Mouse (Mus musculus) forebrain, embryonic 11.5 days (tissue): Measurements from ENCODE around the gene Tnip1. TPM values are rescaled to one million over a fixed set of nuclear protein-coding genes. Genes with fewer than 3 reads are reported as not detected.

Experiments used
- ATAC-seq: fragments of 200-750 bp; cut with Nextera tagmentation; replicated peaks from 2 replicates; pipeline ENCODE4 v1.8.0; 2017; ENCODE audit warnings: moderate TSS enrichment; ENCODE audit not compliant: low FRiP score
- DNase-seq: peaks from one replicate; pipeline ENCODE4 v3.0.0-alpha.2; 2017; ENCODE audit warnings: low spot score
- H3K27ac ChIP-seq: fragments of 300-500 bp; sonication (generic); 2 replicates; pipeline ENCODE4 v1.5.1; 2014; ENCODE audit warnings: low read depth, low read length
- H3K27me3 ChIP-seq: fragments of 300-500 bp; sonication (generic); 2 replicates; pipeline ENCODE4 v1.6.1; 2014; ENCODE audit warnings: mild to moderate bottlenecking, low read length, mixed read lengths; ENCODE audit not compliant: control insufficient read depth, insufficient read depth
- H3K36me3 ChIP-seq: fragments of 300-500 bp; sonication (generic); 2 replicates; pipeline ENCODE4 v1.6.1; 2014; ENCODE audit warnings: mild to moderate bottlenecking, low read length, moderate library complexity, mixed read lengths; ENCODE audit not compliant: control insufficient read depth, insufficient read depth
- H3K4me1 ChIP-seq: fragments of 300-500 bp; sonication (generic); replicated peaks from 2 replicates; pipeline ENCODE4 v1.6.1; 2014; ENCODE audit warnings: low read length, mixed read lengths; ENCODE audit not compliant: control insufficient read depth, insufficient read depth
- H3K4me2 ChIP-seq: fragments of 300-500 bp; sonication (generic); 2 replicates; pipeline ENCODE4 v1.6.1; 2014; ENCODE audit warnings: low read depth, mild to moderate bottlenecking, low read length, moderate library complexity, mixed read lengths; ENCODE audit not compliant: severe bottlenecking
- H3K4me3 ChIP-seq: fragments of 300-500 bp; sonication (generic); 2 replicates; pipeline ENCODE4 v1.5.1; 2014; ENCODE audit warnings: low read depth, low read length
- H3K9ac ChIP-seq: fragments of 300-500 bp; sonication (generic); 2 replicates; pipeline ENCODE4 v1.6.1; 2014; ENCODE audit warnings: low read length
- H3K9me3 ChIP-seq: fragments of 300-500 bp; sonication (generic); 2 replicates; pipeline ENCODE4 v1.6.1; 2016; ENCODE audit warnings: low read length, mixed read lengths; ENCODE audit not compliant: control insufficient read depth
- WGBS: fragments of 180-500 bp; shearing (Covaris S2); extraction: QIAGEN DNeasy Blood & Tissue Kit; methylation state at CpG from one replicate; pipeline ENCODE4 v1.1.7; 2014; 5-methylcytosine and 5-hydroxymethylcytosine counted together
- polyA plus RNA-seq: library from polyadenylated mRNA; unstranded; fragments of >200 nt; fragmentation: Nextera tagmentation; extraction: Ambion mirVana; gene quantifications from 2 replicates; pipeline ENCODE4 v1.2.1, GENCODE M21; 2014

Tnip1 gene
- polyA plus RNA-seq, 1 experiment from 2014 or later = 10.3 TPM

- H3K4me1 ChIP-seq = no peaks in the 10 kb centered on the region; the same call in 1 of the 2 replicates
- no peaks in the 10 kb centered on the region for H3K27me3 ChIP-seq
- H3K4me2 ChIP-seq = no peak overlapping the region
- H3K27ac ChIP-seq = no peak overlapping the region
- no peaks in the 10 kb centered on the region for H3K9me3 ChIP-seq
- H3K36me3 ChIP-seq = no peaks in the 10 kb centered on the region
- H3K4me3 ChIP-seq = no peak overlapping the region
- WGBS = 13% methylated on average over 2 of the region's 2 CpGs
- no peak for ATAC-seq
- H3K9ac ChIP-seq = no peak overlapping the region
- DNase-seq = no peak
These were observed 81.7 kb downstream of the Tnip1 start for GRCm38 (mm10) chr11:54881051-54881474.

DNA sequence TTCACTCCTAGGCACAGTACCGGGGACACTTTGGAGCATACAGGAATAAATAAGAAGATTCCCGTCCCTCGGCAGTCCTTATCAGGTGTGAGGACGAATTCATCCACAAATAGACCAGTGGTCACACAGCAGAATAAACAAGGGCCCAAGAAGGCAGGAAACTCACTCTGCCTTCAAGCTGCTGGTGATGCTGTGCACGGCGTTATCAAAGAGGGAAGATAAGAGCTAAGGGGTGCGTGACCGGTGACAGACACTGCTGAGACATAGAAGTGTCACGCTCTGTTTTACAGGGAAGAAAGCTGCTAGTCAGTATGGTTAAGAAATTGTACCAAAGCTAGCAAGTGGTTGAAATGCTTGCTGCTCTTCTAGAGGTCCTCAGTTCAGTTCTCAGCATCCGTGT is 82.8 kb downstream of the Tnip1 start:
- Histone ChIP-seq H3K4me2 (no peak overlapping the region), H3K36me3 (no peaks in the 10 kb centered on the region), H3K9ac (no peak overlapping the region), H3K27ac (no peak overlapping the region), H3K4me3 (no peak overlapping the region), H3K4me1 (no peaks in the 10 kb centered on the region; the same call in 1 of the 2 replicates), H3K27me3 (no peaks in the 10 kb centered on the region), H3K9me3 (no peaks in the 10 kb centered on the region)
- 90% methylated on average over 10 of the region's 10 CpGs for WGBS
- ATAC-seq = no peak
- DNase-seq = no peak

- H3K4me3 ChIP-seq = no peak overlapping the region
- no peaks in the 10 kb centered on the region for H3K9me3 ChIP-seq
- H3K4me1 ChIP-seq = no peaks in the 10 kb centered on the region; the same call in 1 of the 2 replicates
- DNase-seq (no peak), ATAC-seq (no peak)
- no peak overlapping the region for H3K9ac ChIP-seq
- H3K4me2 ChIP-seq = no peak overlapping the region
- WGBS = 48% methylated on average over 4 of the region's 4 CpGs
- H3K36me3 ChIP-seq = no peaks in the 10 kb centered on the region
- H3K27ac ChIP-seq = no peak overlapping the region
- H3K27me3 ChIP-seq = no peaks in the 10 kb centered on the region
These were observed 83.3 kb downstream of the Tnip1 start for GRCm38 (mm10) chr11:54879434-54879833.

GRCm38 (mm10) chr11:54878893-54879292 is 83.8 kb downstream of the Tnip1 start:
- no peak for DNase-seq
- WGBS = 84% methylated on average over 6 of the region's 6 CpGs
- no peak overlapping the region for H3K4me2 ChIP-seq

GRCm38 (mm10) chr11:54876031-54876430 is 86.7 kb downstream of the Tnip1 start:
- no peak overlapping the region for H3K9ac ChIP-seq
- H3K4me1 ChIP-seq = no peaks in the 10 kb centered on the region
- H3K27ac ChIP-seq = no peak overlapping the region
- no peaks in the 10 kb centered on the region for H3K27me3 ChIP-seq
- 95% methylated on average over 5 of the region's 5 CpGs for WGBS
- H3K4me3 ChIP-seq = no peak overlapping the region
- no peak overlapping the region for H3K4me2 ChIP-seq
- H3K9me3 ChIP-seq = no peaks in the 10 kb centered on the region
- no peak for ATAC-seq
- peaks cover 12% of the 10 kb centered on the region; the same call in 1 of the 2 replicates for H3K36me3 ChIP-seq
- DNase-seq = no peak

More at GRCm38 (mm10) chr11:54878893-54879292, 83.8 kb downstream of the Tnip1 start:
- Histone ChIP-seq H3K36me3 (peaks cover 2% of the 10 kb centered on the region; the same call in 1 of the 2 replicates), H3K9me3 (no peaks in the 10 kb centered on the region), H3K27ac (no peak overlapping the region), H3K4me3 (no peak overlapping the region), H3K27me3 (no peaks in the 10 kb centered on the region), H3K9ac (no peak overlapping the region), H3K4me1 (no peaks in the 10 kb centered on the region; the same call in 1 of the 2 replicates)
- ATAC-seq = no peak

- DNase-seq (no peak), ATAC-seq (no peak)
- Histone ChIP-seq H3K4me2 (no peak overlapping the region), H3K36me3 (peaks cover 19% of the 10 kb centered on the region), H3K9ac (no peak overlapping the region), H3K27me3 (no peaks in the 10 kb centered on the region), H3K9me3 (no peaks in the 10 kb centered on the region), H3K27ac (no peak overlapping the region), H3K4me1 (peaks cover 3% of the 10 kb centered on the region; the same call in 1 of the 2 replicates), H3K4me3 (no peak overlapping the region)
- WGBS = 80% methylated on average over 7 of the region's 7 CpGs
These were observed 90.7 kb downstream of the Tnip1 start for GRCm38 (mm10) chr11:54871831-54872537.

GRCm38 (mm10) chr11:54869318-54869717 is 93.4 kb downstream of the Tnip1 start:
- H3K9ac ChIP-seq = no peak overlapping the region
- no peaks in the 10 kb centered on the region for H3K27me3 ChIP-seq

GRCm38 (mm10) chr11:54868445-54868844 is 94.3 kb downstream of the Tnip1 start:
- ATAC-seq = no peak
- H3K4me3 ChIP-seq = no peak overlapping the region
- no peak overlapping the region for H3K9ac ChIP-seq
- DNase-seq = no peak
- WGBS = 87% methylated on average over 2 of the region's 2 CpGs
- H3K36me3 ChIP-seq = peaks cover 13% of the 10 kb centered on the region
- peaks cover 3% of the 10 kb centered on the region; the same call in 1 of the 2 replicates for H3K4me1 ChIP-seq
- no peak overlapping the region for H3K27ac ChIP-seq
- no peaks in the 10 kb centered on the region for H3K9me3 ChIP-seq
- no peak overlapping the region for H3K4me2 ChIP-seq
- H3K27me3 ChIP-seq = no peaks in the 10 kb centered on the region

More at GRCm38 (mm10) chr11:54869318-54869717, 93.4 kb downstream of the Tnip1 start:
- H3K9me3 ChIP-seq = no peaks in the 10 kb centered on the region
- H3K4me2 ChIP-seq = no peak overlapping the region
- DNase-seq (no peak), ATAC-seq (no peak)
- WGBS = 92% methylated on average over 3 of the region's 3 CpGs
- peaks cover 3% of the 10 kb centered on the region; the same call in 1 of the 2 replicates for H3K4me1 ChIP-seq
- no peak overlapping the region for H3K4me3 ChIP-seq
- peaks cover 19% of the 10 kb centered on the region for H3K36me3 ChIP-seq
- H3K27ac ChIP-seq = no peak overlapping the region
